In the genomic region with DNA sequence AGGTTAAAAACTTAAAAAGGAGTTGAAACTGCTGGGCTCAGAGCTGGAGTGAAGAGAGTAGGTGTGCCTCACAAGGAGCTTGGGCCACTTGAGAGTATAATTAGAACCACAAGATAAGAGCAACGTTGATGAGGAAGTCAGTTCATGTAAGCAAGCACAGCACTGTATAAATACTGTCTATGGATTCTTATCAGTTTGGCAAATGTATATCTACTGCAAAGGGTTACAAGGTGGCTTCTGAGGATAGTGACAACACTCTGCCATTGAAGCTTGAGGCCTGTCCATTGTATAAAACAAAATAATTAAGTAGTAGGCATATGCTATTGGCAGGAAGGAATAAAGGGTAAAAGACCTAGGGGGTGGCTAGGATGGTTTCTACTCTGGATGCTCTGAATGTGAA, we compare ENCODE assay signal across 18 mouse cellular contexts. TPM values are rescaled to one million over a fixed set of nuclear protein-coding genes. Genes with fewer than 3 reads are reported as not detected.
"Had no signal": no experiment of that assay in that cellular context is flagged by ENCODE, and none has a peak within 500 bp of the region (broad histone marks: within the 10 kb centered on the region; RNA-seq: fewer than 3 reads in every experiment).

No protein-coding gene starts in this region.

- H3K4me2 ChIP-seq: intestine, embryonic 15.5 days; kidney, embryonic 15.5 days; limb, embryonic 15.5 days; lung, embryonic 14.5 days; midbrain, embryonic 12.5 days; neural tube, embryonic 13.5 days had no signal

- H3K9me3 ChIP-seq: intestine, embryonic 15.5 days; kidney, embryonic 15.5 days; limb, embryonic 15.5 days; megakaryocyte, embryonic 14.5 days; midbrain, embryonic 12.5 days; neural tube, embryonic 13.5 days had no signal

- DNase-seq: kidney, adult 18-20 months; kidney, postnatal 14 days; lung, embryonic 14.5 days; lung, postnatal 10 days; lung, postnatal 4 days; retina, postnatal 1 day; thymus, postnatal 4 days had no signal

- H3K4me3 ChIP-seq: intestine, embryonic 15.5 days; kidney, embryonic 15.5 days; limb, embryonic 15.5 days; megakaryocyte, embryonic 14.5 days; midbrain, embryonic 12.5 days; neural tube, embryonic 13.5 days had no signal

- ATAC-seq: intestine, embryonic 15.5 days; midbrain, embryonic 16.5 days had no signal

- H3K36me3 ChIP-seq: intestine, embryonic 15.5 days; kidney, embryonic 15.5 days; limb, embryonic 15.5 days; midbrain, embryonic 12.5 days; neural tube, embryonic 13.5 days had no signal

- H3K27me3 ChIP-seq: intestine, embryonic 15.5 days; kidney, embryonic 15.5 days; limb, embryonic 15.5 days; midbrain, embryonic 12.5 days; neural tube, embryonic 13.5 days had no signal

- H3K9ac ChIP-seq: intestine, embryonic 15.5 days; kidney, embryonic 15.5 days; limb, embryonic 15.5 days; lung, embryonic 14.5 days; midbrain, embryonic 12.5 days; neural tube, embryonic 13.5 days had no signal

- H3K27ac ChIP-seq: intestine, embryonic 15.5 days; kidney, embryonic 15.5 days; limb, embryonic 15.5 days; midbrain, embryonic 12.5 days; neural tube, embryonic 13.5 days had no signal

- H3K4me1 ChIP-seq: intestine, embryonic 15.5 days; kidney, embryonic 15.5 days; limb, embryonic 15.5 days; megakaryocyte, embryonic 14.5 days; midbrain, embryonic 12.5 days; neural tube, embryonic 13.5 days had no signal

RNA-seq across cellular contexts. Expression of a gene that starts 46.4 kb away (rescaled TPM):
- polyA plus RNA-seq: intestine, embryonic 15.5 days; kidney, embryonic 15.5 days; large intestine, adult 2 months; limb, embryonic 11.5 days; limb, embryonic 15.5 days; lung, embryonic 14.5 days; spleen, adult 2 months; stomach, embryonic 16.5 days had no signal
